ENCODE assay signal across 20 mouse cellular contexts in the genomic region with DNA sequence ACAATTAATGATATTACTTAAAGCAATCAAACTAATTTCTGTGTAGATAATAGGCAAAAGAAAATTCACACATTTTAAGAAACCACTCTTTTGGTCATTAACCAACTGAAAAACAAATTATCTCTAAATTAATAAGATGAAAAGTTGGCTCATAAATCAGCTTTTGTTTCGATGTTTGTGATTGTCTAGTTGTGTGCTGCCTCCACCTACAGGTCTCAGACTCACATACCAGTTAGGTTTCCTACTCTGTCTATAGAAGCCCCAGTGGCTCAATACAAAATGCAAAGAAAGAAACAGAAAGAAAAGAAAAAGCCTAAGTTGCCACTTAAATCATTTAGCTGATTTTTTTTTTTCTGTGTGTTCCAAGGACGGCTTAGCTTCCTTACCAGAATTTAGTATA. TPM values are rescaled to one million over a fixed set of nuclear protein-coding genes. Genes with fewer than 3 reads are reported as not detected.
A peak's percentile ranks its signal among the peaks of the same experiment; 100 is the strongest.
DNase-seq lines count a peak whose midpoint lies in the region; ATAC-seq lines count a peak whose summit lies in the region.
"Had no signal": no experiment of that assay in that cellular context is flagged by ENCODE, and none has a peak within 500 bp of the region (broad histone marks: within the 10 kb centered on the region; RNA-seq: fewer than 3 reads in every experiment).

No protein-coding gene starts in this region.

- 79% methylated on average over 2 of the region's 2 CpGs for WGBS in hindbrain, embryonic 11.5 days
- WGBS in hindbrain, embryonic 10.5 days = 74% methylated on average over 2 of the region's 2 CpGs
- 62% methylated on average over 2 of the region's 2 CpGs for WGBS in midbrain, embryonic 15.5 days

- H3K27ac ChIP-seq in hindbrain, embryonic 11.5 days (ENCODE audit: low read depth, low read length) = no peak overlapping the region
- no peak overlapping the region for H3K27ac ChIP-seq in hindbrain, embryonic 10.5 days
- H3K27ac ChIP-seq in midbrain, embryonic 15.5 days = no peak overlapping the region
- H3K27ac ChIP-seq: embryonic facial prominence, embryonic 15.5 days; heart, embryonic 13.5 days; limb, embryonic 10.5 days; liver, embryonic 12.5 days; lung, embryonic 15.5 days had no signal

- no peaks in the 10 kb centered on the region for H3K4me1 ChIP-seq in hindbrain, embryonic 11.5 days (replicated peaks; ENCODE audit: control insufficient read depth, insufficient read depth, low read length)
- H3K4me1 ChIP-seq in hindbrain, embryonic 10.5 days (replicated peaks) = peaks cover 5% of the 10 kb centered on the region; the same call in 1 of the 2 replicates
- peaks cover 13% of the 10 kb centered on the region for H3K4me1 ChIP-seq in midbrain, embryonic 15.5 days
- H3K4me1 ChIP-seq: liver, embryonic 12.5 days had no signal

- no peaks in the 10 kb centered on the region for H3K27me3 ChIP-seq in hindbrain, embryonic 11.5 days (ENCODE audit: control insufficient read depth, insufficient read depth, low read length)
- peaks cover 14% of the 10 kb centered on the region; the same call in 1 of the 2 replicates for H3K27me3 ChIP-seq in hindbrain, embryonic 10.5 days (ENCODE audit: insufficient read depth, poor library complexity, severe bottlenecking)
- H3K27me3 ChIP-seq in midbrain, embryonic 15.5 days (replicated peaks) = no peaks in the 10 kb centered on the region; the same call in 1 of the 2 replicates

- no peaks in the 10 kb centered on the region for H3K9me3 ChIP-seq in hindbrain, embryonic 11.5 days (ENCODE audit: control insufficient read depth, low read length)
- no peaks in the 10 kb centered on the region for H3K9me3 ChIP-seq in hindbrain, embryonic 10.5 days
- H3K9me3 ChIP-seq in midbrain, embryonic 15.5 days = no peaks in the 10 kb centered on the region
- H3K9me3 ChIP-seq: embryonic facial prominence, embryonic 15.5 days; heart, embryonic 13.5 days; limb, embryonic 10.5 days; liver, embryonic 12.5 days; lung, embryonic 15.5 days had no signal

- H3K4me2 ChIP-seq in hindbrain, embryonic 11.5 days (replicated peaks; ENCODE audit: low read depth, low read length) = no peak overlapping the region
- peak overlapping the region; percentile 66 for H3K4me2 ChIP-seq in midbrain, embryonic 15.5 days
- H3K4me2 ChIP-seq: embryonic facial prominence, embryonic 15.5 days; liver, embryonic 12.5 days; lung, embryonic 15.5 days had no signal

- no peak overlapping the region for H3K4me3 ChIP-seq in hindbrain, embryonic 11.5 days (ENCODE audit: low read depth, low read length)
- no peak overlapping the region for H3K4me3 ChIP-seq in hindbrain, embryonic 10.5 days
- H3K4me3 ChIP-seq in midbrain, embryonic 15.5 days = peak overlapping the region; percentile 80
- H3K4me3 ChIP-seq: embryonic facial prominence, embryonic 15.5 days; heart, embryonic 13.5 days; limb, embryonic 10.5 days; liver, embryonic 12.5 days; lung, embryonic 15.5 days had no signal

- no peaks in the 10 kb centered on the region for H3K36me3 ChIP-seq in hindbrain, embryonic 11.5 days (ENCODE audit: control insufficient read depth, insufficient read depth, low read length)
- no peaks in the 10 kb centered on the region for H3K36me3 ChIP-seq in hindbrain, embryonic 10.5 days
- H3K36me3 ChIP-seq in midbrain, embryonic 15.5 days (replicated peaks) = no peaks in the 10 kb centered on the region
- H3K36me3 ChIP-seq: embryonic facial prominence, embryonic 15.5 days; heart, embryonic 13.5 days; limb, embryonic 10.5 days; liver, embryonic 12.5 days; lung, embryonic 15.5 days had no signal

- peak; percentile 2 for DNase-seq in hindbrain, embryonic 11.5 days (ENCODE audit: low spot score)
- no peak for DNase-seq in hindbrain, embryonic 10.5 days (ENCODE audit: low spot score)
- peak; percentile 72 for DNase-seq in 416B (ENCODE audit: low read depth)
- DNase-seq in brain, adult 2 months (ENCODE audit: low read depth, low spot score) = peak; percentile 60
- no peak for DNase-seq in frontal cortex, postnatal 25 days (ENCODE audit: low spot score in 2 of 2)
- no peak for DNase-seq in lung, postnatal 36 days
- DNase-seq: adrenal gland, postnatal 10 days; cerebellum, adult 9-10 months; gastrocnemius, postnatal 36 days; kidney, adult 18-20 months; kidney, postnatal 36 days; layer of hippocampus, postnatal 36 days; right cerebral cortex, postnatal 25 days; thymus, adult 2 months had no signal

- no peak overlapping the region for H3K9ac ChIP-seq in hindbrain, embryonic 11.5 days (ENCODE audit: low read depth, low read length)
- no peak overlapping the region for H3K9ac ChIP-seq in midbrain, embryonic 15.5 days
- H3K9ac ChIP-seq: embryonic facial prominence, embryonic 15.5 days; heart, embryonic 13.5 days; liver, embryonic 12.5 days; lung, embryonic 15.5 days had no signal

- ATAC-seq in hindbrain, embryonic 11.5 days (ENCODE audit: low FRiP score) = no peak
- no peak for ATAC-seq in midbrain, embryonic 15.5 days (replicated peaks)
- ATAC-seq: liver, embryonic 12.5 days had no signal

RNA-seq across cellular contexts. Expression of gene Gabra2, which starts 1.8 kb away (rescaled TPM):
- 3.5 and 4.3 TPM in 2 replicates for polyA plus RNA-seq in hindbrain, embryonic 11.5 days (2014; fragmentation: Nextera tagmentation; extraction: Ambion mirVana)
- 1.3 and 3.3 TPM in 2 replicates for polyA plus RNA-seq in hindbrain, embryonic 10.5 days (2016; fragmentation: Nextera tagmentation; extraction: Ambion mirVana)
- polyA plus RNA-seq in midbrain, embryonic 15.5 days (2015; fragmentation: Nextera tagmentation; extraction: Ambion mirVana) = 54.0 and 65.6 TPM in 2 replicates

Comparison
In these comparisons a context has a peak if more than half of its experiments do, and no peak if none do; other contexts are left out.
1. DNase-seq: peak in hindbrain, embryonic 11.5 days (single experiment), 416B (single experiment) and brain, adult 2 months (single experiment); none in hindbrain, embryonic 10.5 days (single experiment), frontal cortex, postnatal 25 days (0 of 2) and lung, postnatal 36 days (single experiment).
2. RNA of gene Gabra2, which starts 1.8 kb away (polyA plus RNA-seq): 54.0 to 65.6 TPM in midbrain, embryonic 15.5 days; 3.5 to 4.3 TPM in hindbrain, embryonic 11.5 days and 1.3 to 3.3 TPM in hindbrain, embryonic 10.5 days; every median in the first group is over 10 times any median in the second.